Comparison of ENCODE assay signal across 8 mouse cellular contexts in genomic region chr19:7417911-7418849, GRCm38 (mm10). TPM values are rescaled to one million over a fixed set of nuclear protein-coding genes. Genes with fewer than 3 reads are reported as not detected.
DNase-seq lines count a peak whose midpoint lies in the region; ATAC-seq and TF ChIP-seq lines count a peak whose summit lies in the region.

No protein-coding gene starts in this region.

- WGBS in hindbrain, postnatal 0 days = 0% methylated on average over 35 of the region's 59 CpGs
- WGBS in limb, embryonic 11.5 days = under 1% methylated on average over 42 of the region's 59 CpGs
- WGBS in midbrain, embryonic 11.5 days = under 1% methylated on average over 50 of the region's 59 CpGs

- H3K4me2 ChIP-seq in hindbrain, postnatal 0 days (ENCODE audit: low read depth, low read length) = peak overlapping the region; percentile 88
- H3K4me2 ChIP-seq in limb, embryonic 11.5 days (ENCODE audit: low read depth, severe bottlenecking) = peak overlapping the region; percentile 92
- H3K4me2 ChIP-seq in midbrain, embryonic 11.5 days = peak overlapping the region; percentile 75

- peak overlapping the region; percentile 90 for H3K4me3 ChIP-seq in hindbrain, postnatal 0 days (ENCODE audit: low read length)
- H3K4me3 ChIP-seq in limb, embryonic 11.5 days (ENCODE audit: low read depth, low read length) = peak overlapping the region; percentile 75
- peak overlapping the region; percentile 98 for H3K4me3 ChIP-seq in midbrain, embryonic 11.5 days (ENCODE audit: low read depth, low read length)

- H3K27me3 ChIP-seq in hindbrain, postnatal 0 days (ENCODE audit: insufficient read depth, low read length) = no peaks in the 10 kb centered on the region
- no peaks in the 10 kb centered on the region for H3K27me3 ChIP-seq in limb, embryonic 11.5 days (ENCODE audit: control insufficient read depth, insufficient read depth, low read length)
- H3K27me3 ChIP-seq in midbrain, embryonic 11.5 days (ENCODE audit: control insufficient read depth, insufficient read depth, low read length) = no peaks in the 10 kb centered on the region

- peaks cover 36% of the 10 kb centered on the region for H3K4me1 ChIP-seq in hindbrain, postnatal 0 days (ENCODE audit: insufficient read depth, low read length)
- peaks cover 50% of the 10 kb centered on the region for H3K4me1 ChIP-seq in limb, embryonic 11.5 days (ENCODE audit: control insufficient read depth, insufficient read depth, low read length)
- peaks cover 52% of the 10 kb centered on the region for H3K4me1 ChIP-seq in midbrain, embryonic 11.5 days (ENCODE audit: control insufficient read depth, insufficient read depth, low read length)

- H3K9ac ChIP-seq in hindbrain, postnatal 0 days (replicated peaks; ENCODE audit: low read length) = peak overlapping the region; percentile 94
- H3K9ac ChIP-seq in limb, embryonic 11.5 days (ENCODE audit: low read length) = peak overlapping the region; percentile 100
- peak overlapping the region; percentile 100 for H3K9ac ChIP-seq in midbrain, embryonic 11.5 days (ENCODE audit: low read length)

- TF ChIP-seq CTCF in hindbrain, postnatal 0 days (IDR thresholded peaks at IDR 0.05; ENCODE audit: low read depth) = peak; percentile 60

- peak; percentile 90 for DNase-seq in adrenal gland, adult 2 months
- peak; percentile 88 for DNase-seq in gastrocnemius, postnatal 10 days
- peak; percentile 94 for DNase-seq in hindbrain, postnatal 0 days (ENCODE audit: low spot score)
- peak; percentile 88 for DNase-seq in limb, embryonic 11.5 days (ENCODE audit: low spot score)
- peak; percentile 99 for DNase-seq in midbrain, embryonic 11.5 days (ENCODE audit: low spot score, missing footprints)
- peak; percentile 88 for DNase-seq in right cerebral cortex, postnatal 4 days
- peak; percentile 81 to 83 for DNase-seq in urinary bladder, postnatal 4 days (ENCODE audit: low spot score in 2 of 2)

- no peaks in the 10 kb centered on the region for H3K36me3 ChIP-seq in hindbrain, postnatal 0 days (ENCODE audit: insufficient read depth, low read length)
- peaks cover 17% of the 10 kb centered on the region for H3K36me3 ChIP-seq in limb, embryonic 11.5 days (ENCODE audit: control insufficient read depth, insufficient read depth, low read length)
- H3K36me3 ChIP-seq in midbrain, embryonic 11.5 days (ENCODE audit: control insufficient read depth, insufficient read depth, low read length) = peaks cover 12% of the 10 kb centered on the region

- H3K27ac ChIP-seq in hindbrain, postnatal 0 days = peak overlapping the region; percentile 98
- peak overlapping the region; percentile 94 for H3K27ac ChIP-seq in limb, embryonic 11.5 days (replicated peaks; ENCODE audit: low read depth, low read length)
- H3K27ac ChIP-seq in midbrain, embryonic 11.5 days (ENCODE audit: low read depth, low read length) = peak overlapping the region; percentile 93

- ATAC-seq in common myeloid progenitor, adult 5-6 weeks (replicated peaks; ENCODE audit: low read depth, poor library complexity, severe bottlenecking) = peak; percentile 70
- peak; percentile 81 for ATAC-seq in hindbrain, postnatal 0 days
- ATAC-seq in limb, embryonic 11.5 days (ENCODE audit: insufficient number of reproducible peaks, low FRiP score, low TSS enrichment, low read depth) = peak; percentile 52; the same call in 1 of the 2 replicates
- ATAC-seq in midbrain, embryonic 11.5 days (ENCODE audit: low FRiP score) = peak; percentile 71

- no peaks in the 10 kb centered on the region for H3K9me3 ChIP-seq in hindbrain, postnatal 0 days (ENCODE audit: low read length)
- H3K9me3 ChIP-seq in limb, embryonic 11.5 days (ENCODE audit: control insufficient read depth, low read length) = no peaks in the 10 kb centered on the region
- no peaks in the 10 kb centered on the region for H3K9me3 ChIP-seq in midbrain, embryonic 11.5 days (ENCODE audit: control insufficient read depth, low read length)

RNA-seq across cellular contexts. Expression of gene 2700081O15Rik, which starts 0.8 kb away (rescaled TPM):
- 10 to 100 TPM; 18.4 to 26.0 TPM for total RNA-seq in adrenal gland, adult 2 months (2021)
- 46.5 and 52.4 TPM in 2 replicates for polyA plus RNA-seq in adrenal gland, adult 2 months (2012; rRNA removed)
- 4.0 and 4.5 TPM in 2 replicates for total RNA-seq in common myeloid progenitor, adult 5-6 weeks (2017)
- 10 to 100 TPM; 14.6 to 22.1 TPM for total RNA-seq in gastrocnemius, postnatal 10 days (2021)
- 114 and 129 TPM in 2 replicates for total RNA-seq in hindbrain, postnatal 0 days (2014; rRNA removed)
- polyA plus RNA-seq in hindbrain, postnatal 0 days (2015; fragmentation: Nextera tagmentation; extraction: Ambion mirVana) = 9.3 TPM in 2 replicates
- 10.4 and 10.6 TPM in 2 replicates for polyA plus RNA-seq in limb, embryonic 11.5 days (2014; fragmentation: Nextera tagmentation; extraction: Ambion mirVana)
- polyA plus RNA-seq in midbrain, embryonic 11.5 days (2014; fragmentation: Nextera tagmentation; extraction: Ambion mirVana) = 12.3 and 13.2 TPM in 2 replicates

RNA-seq across cellular contexts. Expression of gene Spindoc, which starts 35.4 kb away (rescaled TPM):
- 10 to 100 TPM; 17.5 to 25.5 TPM for total RNA-seq in adrenal gland, adult 2 months (2021)
- 18.3 and 18.8 TPM in 2 replicates for polyA plus RNA-seq in adrenal gland, adult 2 months (2012; rRNA removed)
- total RNA-seq in common myeloid progenitor, adult 5-6 weeks (2017) = 9.1 and 11.8 TPM in 2 replicates
- 10 to 100 TPM; 11.8 to 17.2 TPM for total RNA-seq in gastrocnemius, postnatal 10 days (2021)
- 37.1 and 57.3 TPM in 2 replicates for total RNA-seq in hindbrain, postnatal 0 days (2014; rRNA removed)
- 19.0 and 19.8 TPM in 2 replicates for polyA plus RNA-seq in hindbrain, postnatal 0 days (2015; fragmentation: Nextera tagmentation; extraction: Ambion mirVana)
- polyA plus RNA-seq in limb, embryonic 11.5 days (2014; fragmentation: Nextera tagmentation; extraction: Ambion mirVana) = 35.1 and 47.9 TPM in 2 replicates
- 23.2 and 25.3 TPM in 2 replicates for polyA plus RNA-seq in midbrain, embryonic 11.5 days (2014; fragmentation: Nextera tagmentation; extraction: Ambion mirVana)

Comparison
In these comparisons a context has a peak if more than half of its experiments do, and no peak if none do; other contexts are left out.
1. Peak in every context shown above with its lines: DNase-seq, ATAC-seq, H3K4me3 ChIP-seq and H3K27ac ChIP-seq.